Mouse (Mus musculus): Measurements from ENCODE around the gene Dhx33.

The Dhx33 gene

GRCm38 (mm10) chr11:70980751-70981510, 23.3 kb downstream of the Dhx33 start:
- no peak for DNase-seq

DNA sequence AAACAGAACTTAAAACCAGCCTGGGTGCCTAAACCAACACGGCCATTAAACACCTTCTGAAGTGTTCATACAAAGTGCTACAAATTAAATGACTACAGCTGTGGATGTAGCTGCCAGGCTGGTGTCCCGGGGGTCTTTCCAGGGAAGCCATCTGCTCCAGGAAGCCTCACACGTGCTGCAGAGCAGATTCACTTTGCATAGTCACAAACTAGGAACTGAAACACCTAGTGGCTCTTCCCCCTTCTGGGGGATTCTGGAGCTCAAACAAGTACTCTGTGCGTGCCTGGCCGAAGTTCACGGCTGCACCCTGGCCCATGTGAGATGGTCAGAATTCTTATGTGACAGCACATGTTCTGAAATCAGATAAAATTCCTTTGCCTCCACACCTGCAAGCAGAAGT, 24.0 kb downstream of the Dhx33 start:
- DNase-seq: no peak

- no peak for DNase-seq
Measured at GRCm38 (mm10) chr11:70977293-70977692, 26.9 kb downstream of the Dhx33 start.

DNA sequence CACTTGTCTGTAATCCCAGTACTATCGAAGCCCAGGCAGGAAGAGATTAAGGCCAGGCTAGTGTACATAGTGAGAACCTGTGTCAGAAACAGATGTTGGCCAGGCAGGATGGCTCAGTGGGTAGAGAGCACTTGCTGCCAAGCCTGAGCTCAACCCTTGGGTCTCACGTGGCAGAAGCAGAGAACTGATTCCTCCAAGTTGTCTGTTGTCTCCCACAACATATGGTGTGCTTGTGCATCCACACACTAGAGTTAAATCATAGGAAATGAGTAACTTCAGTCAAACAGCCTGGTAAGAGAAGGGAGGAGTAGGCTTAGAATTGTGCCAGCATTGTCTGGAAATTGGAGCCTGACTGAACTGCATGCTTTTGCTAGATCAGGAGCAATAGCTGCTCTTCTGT, 29.0 kb downstream of the Dhx33 start:
- DNase-seq: no peak

DNA sequence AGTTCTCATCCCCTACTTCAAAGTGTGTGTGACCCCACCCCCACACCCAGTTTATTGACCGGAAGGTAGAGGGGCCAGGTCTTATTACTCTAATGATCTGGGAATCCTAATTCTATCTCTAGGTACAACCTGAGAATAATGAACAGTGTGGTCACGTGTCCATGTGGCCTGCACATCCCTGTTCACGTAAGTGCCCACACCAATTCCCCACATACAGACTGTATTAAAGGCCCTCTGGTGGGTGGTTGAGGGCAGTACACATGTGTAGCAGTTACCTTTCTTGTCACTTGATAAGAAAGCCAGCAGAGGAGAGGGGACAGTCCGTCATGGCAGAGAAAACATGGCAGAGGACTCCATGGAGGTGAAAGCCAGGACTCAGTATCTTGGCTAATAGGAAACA, 30.3 kb downstream of the Dhx33 start:
- no peak for DNase-seq

- no peak for DNase-seq
Measured at GRCm38 (mm10) chr11:70972586-70972985, 31.7 kb downstream of the Dhx33 start.

DNA sequence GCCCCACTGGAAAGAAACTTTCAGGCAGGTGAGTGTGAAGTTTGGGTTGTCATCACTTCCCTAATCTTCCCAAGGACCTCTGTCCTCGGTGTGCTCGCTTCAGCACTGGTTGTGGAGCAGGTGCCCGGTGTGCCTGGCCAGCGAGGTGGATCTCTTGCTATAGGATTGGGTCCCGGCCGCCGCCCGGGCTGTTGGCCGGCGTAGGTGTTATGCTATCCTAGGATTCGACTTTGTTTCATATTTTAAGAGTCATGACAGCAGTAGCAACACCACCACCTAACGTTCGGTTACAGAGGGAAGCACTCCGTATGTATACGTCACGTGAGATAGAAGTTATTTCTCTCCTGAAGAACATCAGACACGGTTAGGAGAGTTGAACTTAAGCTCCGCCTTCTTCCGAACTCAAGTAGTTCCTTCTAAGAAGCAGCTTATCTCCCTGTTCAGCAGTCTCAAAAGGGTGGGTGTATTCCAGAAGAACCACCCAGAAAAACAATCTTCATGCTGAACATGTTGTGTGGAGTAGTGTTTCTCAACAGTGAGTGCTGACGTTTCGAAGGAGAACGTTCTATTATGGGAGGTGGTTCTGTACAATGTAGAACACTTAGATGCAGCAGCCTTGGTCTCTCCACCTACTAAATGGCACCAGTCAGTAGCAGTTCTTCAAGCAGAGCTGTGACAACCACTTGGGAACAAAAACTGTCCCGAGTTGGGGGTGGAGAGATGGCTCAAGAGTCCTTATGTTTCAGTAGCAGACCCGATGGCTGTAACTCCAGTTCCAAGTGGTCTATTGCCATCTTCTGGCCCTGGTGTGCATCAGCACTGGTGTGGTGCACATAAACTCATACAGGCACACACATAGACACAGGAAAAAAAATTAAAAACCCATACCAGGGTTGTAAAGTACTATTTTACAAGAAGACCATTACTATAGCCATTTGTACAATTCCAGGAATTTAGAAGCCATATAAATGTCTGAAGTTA, 33.4 kb downstream of the Dhx33 start:
- no peak for DNase-seq

DNA sequence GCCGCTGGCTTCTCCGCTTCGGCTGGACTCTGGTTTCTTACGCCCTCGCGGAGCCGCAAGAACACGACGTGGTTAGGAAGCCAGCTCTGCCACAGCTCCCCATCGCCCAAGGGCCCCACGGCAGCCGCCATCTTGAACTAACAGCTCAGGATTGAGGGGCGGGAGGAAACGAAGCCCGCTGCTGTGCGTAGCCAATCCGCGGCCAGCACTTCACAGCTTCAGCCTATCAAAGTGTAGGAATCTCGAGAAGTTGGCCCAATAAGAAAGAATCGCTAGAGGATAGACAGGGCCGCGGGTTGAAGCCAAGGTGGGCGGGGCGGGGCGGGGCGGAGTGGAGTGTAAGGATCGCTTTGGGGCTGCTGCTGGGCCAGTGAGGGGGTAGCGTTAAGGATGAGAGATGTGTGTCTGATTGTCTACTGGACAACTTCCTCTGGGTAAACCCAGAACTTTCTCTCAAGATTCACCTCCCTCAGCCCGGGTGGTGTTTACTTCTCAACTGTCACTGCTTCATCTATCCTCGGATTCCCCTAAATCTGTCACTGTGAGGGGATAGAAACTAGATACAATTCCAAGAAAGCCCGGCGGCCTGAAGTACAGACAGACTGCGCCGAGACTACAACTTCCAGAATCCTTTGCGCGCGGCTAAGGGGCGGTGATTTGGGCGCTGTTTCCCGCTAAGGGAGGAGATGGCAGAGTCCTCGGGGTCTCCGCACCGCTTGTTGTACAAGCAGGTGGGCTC, 34.2 kb downstream of the Dhx33 start, which contains the start of the genes Nup88 and Rpain:
Nup88 (minus strand) TSS at position 153 of the 739 bp plus-strand sequence.
Rpain (plus strand) TSS at position 393 of the 739 bp plus-strand sequence.
- peak; percentile 96 for DNase-seq

- no peak for DNase-seq
Measured at GRCm38 (mm10) chr11:70969271-70969794, 34.9 kb downstream of the Dhx33 start.

DNA sequence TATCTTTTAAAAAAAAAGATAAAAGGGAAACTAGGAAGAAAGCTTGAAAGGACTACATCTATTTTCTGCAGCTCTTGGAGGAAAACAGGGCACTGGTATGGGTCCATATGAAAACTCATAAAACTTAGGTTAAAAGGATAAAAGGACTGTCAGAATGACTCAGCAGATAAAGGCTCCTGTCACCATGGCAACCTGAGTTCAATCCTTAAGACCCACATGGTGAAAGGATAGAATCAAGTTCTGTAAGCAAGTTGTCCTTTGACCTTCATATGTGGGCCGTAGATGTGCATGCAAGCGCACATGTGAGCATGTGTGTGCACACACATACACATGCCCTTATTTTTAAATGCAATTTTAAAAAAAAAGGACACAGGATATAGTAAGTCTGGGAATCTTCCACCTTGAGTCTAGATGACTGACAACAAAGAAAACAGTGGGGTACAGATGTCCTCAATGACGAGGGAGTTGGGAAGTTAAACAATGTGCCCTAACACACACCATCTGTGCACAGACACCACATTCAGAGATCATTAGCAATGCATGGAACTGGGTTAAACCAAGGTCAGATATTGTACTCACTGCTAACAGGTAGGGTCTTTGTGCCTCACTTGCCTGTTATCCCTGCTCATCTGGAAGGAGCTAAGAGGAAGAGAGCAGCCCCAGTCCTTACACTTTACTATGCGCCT, 39.9 kb downstream of the Dhx33 start:
- DNase-seq: no peak

DNA sequence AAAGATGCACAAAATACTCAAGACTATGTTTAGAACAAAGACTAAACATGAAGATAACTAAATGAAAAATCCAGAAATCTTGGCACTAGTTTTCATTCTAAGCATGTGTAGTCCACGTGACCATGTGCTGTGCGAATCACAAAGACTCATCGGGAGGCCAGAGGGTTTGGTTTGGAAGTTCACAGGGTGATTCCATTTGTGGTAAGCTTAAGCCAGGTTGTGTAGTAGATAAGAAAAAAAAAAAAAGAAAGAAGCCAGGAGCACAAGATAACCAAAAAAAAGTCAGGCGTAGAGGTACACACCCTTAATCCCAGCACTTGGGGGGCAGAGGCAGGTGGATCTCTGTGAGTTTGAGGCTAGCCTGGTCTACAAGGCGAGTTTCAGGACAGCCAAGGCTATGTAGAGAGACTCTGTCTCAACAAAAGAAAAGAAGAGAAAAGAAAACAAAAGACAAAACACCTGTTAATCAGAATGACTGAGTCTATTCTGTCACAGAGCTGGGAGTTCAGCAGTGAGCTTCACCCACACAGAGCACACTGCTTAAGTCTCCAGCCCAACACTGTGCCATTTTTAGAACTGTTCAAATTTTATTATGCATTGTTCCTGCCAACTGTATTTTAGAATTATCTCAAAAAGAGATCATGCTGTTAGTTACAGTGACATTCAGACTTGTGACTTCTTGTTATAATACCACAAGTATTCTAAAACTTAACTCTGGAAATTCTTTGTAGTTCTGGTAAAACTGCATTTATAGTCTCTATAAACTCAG, 43.3 kb downstream of the Dhx33 start:
- no peak for DNase-seq

- DNase-seq: no peak
Measured at GRCm38 (mm10) chr11:70954711-70955110, 49.5 kb downstream of the Dhx33 start.

GRCm38 (mm10) chr11:70944935-70945817, 59.1 kb downstream of the Dhx33 start:
- no peak for DNase-seq

- no peak for DNase-seq
Measured at GRCm38 (mm10) chr11:70943651-70944050, 60.6 kb downstream of the Dhx33 start.

DNA sequence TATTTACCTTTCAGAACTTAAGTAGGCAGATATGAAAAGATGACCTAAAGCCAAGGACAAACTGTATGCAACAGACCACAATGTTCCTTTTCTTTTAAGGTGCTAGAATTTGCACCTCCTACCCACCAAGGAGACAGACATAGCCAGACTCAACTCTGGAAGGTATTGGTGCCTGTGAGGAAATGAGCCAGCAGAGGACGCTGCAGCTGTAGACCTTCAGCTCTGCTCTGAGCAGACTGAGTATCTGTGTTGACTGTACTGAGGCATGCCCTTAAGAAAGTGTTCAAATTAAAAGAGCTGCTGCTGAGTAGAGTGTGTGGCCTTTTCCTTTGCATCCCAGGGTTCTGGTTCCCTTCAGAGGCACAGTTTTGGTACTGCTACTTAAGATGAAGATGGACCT, 61.6 kb downstream of the Dhx33 start:
- DNase-seq: no peak

GRCm38 (mm10) chr11:70935316-70935715, 68.9 kb downstream of the Dhx33 start:
- no peak for DNase-seq
